Mouse (Mus musculus): Measurements from ENCODE around the gene Inpp5f.
"Not testable (repeated sequence)": the region's sequence is repeated elsewhere in the genome, so short reads cannot be mapped to it uniquely, and the experiment has no call there.

Gene Inpp5f

DNA sequence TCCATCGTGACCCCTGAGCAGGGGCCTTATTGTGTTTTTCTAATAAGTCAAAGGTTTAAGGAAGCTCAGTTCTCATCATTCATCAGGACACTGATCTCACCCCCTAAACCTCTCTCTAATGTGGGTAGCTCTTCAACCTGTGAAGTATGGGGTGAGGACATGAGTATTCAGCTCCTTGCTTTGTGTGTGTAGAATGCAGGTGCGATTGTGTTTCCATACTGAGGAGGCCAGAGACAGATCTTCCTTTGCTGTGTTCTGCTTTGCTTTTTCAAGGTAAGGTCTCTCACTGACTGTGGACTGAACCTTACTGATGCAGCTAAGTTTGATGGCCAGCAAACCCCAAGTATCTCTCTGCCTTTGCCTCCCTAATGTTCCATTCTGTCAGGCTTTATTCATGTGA is 14.9 kb upstream of the Inpp5f start:
- DNase-seq = no peak

DNA sequence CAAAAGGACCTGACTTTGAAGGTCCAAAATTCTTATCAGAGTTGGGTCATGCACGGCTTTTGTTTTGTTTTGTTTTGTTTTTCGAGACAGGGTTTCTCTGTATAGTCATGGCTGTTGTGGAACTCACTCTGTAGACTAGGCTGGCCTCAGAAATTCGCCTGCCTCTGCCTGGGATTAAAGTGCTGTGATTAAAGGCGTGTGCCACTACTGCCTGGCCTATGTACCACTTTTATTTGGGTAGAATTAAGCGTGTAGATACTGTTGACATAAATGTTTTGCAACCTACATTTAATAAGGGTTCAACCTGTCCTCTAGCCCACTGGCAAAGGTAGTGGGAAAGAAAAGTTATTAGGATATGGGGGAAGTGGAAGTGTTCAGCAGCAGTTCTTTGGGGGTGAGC is 12.1 kb upstream of the Inpp5f start:
- DNase-seq = no peak

DNA sequence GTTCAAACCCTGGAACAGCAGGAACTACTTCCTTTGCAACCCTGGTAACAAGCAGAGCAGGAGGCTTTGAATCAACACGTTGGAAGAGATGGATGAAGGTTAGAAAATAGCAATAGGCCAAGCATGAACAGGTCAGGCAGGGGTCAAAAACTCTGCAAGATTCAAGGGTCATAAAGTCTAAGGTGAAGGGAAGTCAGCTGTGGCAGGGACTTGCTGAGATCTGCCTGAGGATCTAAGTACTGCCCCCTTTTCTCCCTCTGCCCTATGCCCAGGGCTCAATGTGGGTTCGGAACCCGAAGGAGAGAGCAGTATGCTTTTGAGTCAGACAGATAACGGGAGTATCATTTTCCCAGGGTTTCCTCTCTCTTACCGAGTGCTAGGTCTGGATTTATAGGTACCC is 9.3 kb upstream of the Inpp5f start:
- no peak for DNase-seq

DNA sequence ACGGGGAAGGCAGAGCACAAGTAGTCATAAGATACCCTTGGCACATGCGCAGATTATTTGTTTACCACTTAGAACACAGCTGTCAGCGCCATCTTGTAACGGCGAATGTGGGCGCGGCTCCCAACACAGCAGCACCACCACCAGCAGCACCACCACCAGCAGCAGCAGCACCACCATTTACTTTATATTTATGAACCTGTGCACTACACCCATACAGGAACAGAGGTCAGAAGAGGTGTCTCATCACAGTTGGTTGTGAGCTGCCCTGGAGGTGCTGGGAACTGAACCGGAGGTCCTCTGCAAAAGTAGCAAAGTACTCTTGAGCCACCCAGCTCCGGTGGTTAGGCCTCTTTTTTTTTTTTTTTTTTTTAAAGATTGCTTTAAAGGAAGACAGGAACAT is 1.2 kb upstream of the Inpp5f start:
- not testable (repeated sequence) for DNase-seq

DNA sequence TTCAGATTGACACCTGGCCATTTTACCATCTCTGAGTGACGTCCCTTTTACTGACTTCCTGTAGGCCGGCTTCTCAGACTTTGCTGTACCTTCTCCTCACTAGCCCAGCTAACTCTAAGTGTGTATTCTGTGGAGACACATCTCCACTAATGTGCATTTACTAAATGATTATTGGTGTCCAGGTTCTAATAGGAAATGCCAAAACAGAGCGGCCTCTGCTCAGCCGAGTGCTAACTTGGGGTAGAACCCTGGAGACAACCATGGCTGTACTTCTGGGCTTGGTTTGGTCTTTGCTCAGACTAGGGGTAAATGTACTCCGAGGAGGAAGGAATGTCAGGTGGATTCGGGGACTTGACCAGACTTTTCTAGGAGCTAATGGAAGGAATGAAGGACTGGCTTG is 638 bp upstream of the Inpp5f start:
- DNase-seq = no peak

DNA sequence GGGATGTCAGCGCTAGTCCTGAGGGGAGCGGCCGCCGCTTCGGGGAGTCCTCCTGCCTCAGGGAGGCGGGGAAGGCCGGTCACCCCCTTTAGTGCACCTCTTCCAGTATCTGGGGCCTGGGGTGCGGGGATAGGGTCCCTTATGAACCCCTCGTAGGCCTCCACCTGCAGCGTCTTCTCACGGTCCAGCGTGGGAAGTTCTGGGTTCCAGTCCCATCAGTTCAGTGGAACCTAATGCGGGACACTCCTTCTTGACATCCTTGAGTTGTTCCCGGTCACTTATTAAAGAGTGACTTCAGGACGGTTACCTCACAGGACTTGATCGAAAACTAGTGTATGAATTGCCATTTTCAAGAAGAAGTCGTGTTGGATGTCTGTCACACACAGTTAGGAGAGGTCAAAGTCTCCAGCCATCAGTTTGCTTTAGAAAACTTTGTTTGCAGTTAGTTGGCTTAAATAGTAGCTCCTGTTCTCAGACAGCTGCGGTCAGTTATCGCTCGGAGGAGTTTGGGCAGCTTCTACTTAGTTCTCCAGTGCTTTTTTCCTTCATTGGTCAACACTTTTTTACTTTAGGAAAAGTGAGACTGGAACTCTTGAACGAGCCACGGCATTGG is 777 bp downstream of the Inpp5f start:
- no peak for DNase-seq

DNA sequence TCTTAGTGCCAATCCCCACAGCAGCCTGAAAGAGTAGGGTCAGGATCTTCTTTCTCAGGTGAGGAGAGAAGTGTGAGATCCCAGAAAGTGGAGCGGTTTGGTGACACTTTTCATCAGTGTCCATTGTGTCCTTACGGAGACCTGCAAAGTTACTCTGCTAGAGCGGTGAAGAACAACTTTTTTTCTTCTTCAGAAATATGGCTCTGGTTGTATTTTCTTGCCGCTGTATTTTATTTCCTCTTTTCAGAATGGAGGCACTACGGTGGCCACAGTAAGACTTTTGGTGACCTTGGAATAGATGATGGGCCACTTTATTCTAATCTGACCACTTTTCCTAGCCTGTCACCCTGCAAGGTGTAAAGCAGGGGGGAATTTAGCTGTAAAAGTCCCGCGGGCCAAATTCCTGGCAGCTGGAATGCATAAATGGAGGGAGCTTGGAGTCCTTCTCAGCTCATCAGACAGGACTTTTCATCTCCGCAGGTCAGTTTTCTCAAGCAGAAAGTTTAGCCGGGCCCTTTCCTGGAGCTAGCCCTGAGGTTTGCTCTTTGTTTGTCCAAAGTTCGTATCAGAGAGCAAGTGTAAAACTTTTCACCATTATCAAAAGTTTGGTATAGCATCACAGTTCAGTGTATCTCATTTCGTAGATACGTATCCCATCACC is 1.5 kb downstream of the Inpp5f start:
- DNase-seq = no peak

DNA sequence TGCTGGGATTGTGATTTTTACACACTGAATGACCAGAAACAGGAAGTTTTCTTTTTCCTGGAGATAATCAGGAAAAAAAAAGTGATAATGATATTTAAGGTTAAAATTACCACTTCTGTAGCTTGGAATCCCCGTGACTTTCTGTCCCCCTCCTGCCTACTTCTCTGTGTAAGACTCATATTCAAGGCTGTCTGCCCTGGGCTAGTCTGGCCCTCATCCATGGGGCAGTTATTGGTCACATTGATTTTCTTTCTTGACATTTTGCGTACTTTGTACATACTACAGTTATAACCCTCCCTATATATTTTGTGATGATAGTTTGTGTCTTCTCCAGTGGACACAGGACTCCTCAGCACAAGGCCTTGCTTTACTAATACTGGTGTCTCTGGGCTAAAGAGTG is 2.5 kb downstream of the Inpp5f start:
- no peak for DNase-seq

DNA sequence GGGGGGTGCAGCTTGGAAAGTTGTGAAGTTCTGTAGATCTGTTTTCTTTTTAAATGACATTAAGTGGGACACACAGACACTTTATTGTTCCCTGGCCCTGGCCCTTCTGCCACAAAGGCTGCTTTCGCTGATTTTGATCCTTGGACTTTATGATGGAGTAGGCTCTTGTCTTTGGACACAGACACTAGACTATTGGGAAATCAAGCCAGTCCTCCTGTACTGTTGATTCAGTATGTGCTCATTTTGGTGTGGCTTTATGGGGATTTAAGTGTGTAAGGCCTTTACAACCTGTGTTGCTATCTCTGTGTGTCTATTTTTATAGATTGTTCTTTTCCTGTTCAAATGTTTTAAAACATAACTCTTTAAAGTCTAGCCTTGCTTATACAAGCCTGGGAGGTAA is 6.5 kb downstream of the Inpp5f start:
- DNase-seq = no peak

DNA sequence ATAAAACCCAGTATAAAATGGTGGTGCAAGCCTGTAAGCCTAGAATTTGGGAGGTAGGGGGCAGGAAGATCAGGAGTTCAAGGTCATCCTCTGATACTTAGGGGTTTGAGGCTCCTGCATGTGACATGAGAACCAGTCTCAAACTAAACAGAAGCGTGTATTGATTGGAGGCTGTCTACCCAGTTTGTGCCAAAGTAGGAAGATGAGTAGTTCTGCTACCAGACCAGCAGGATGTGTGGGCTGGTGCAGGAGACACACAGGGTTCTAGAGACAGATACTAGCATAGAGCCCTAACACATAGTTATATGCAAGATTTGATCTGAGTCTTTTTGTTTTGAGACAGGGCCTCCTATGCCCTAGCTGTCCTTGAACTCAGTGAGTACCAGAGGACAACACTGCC is 9.1 kb downstream of the Inpp5f start:
- DNase-seq = no peak

DNA sequence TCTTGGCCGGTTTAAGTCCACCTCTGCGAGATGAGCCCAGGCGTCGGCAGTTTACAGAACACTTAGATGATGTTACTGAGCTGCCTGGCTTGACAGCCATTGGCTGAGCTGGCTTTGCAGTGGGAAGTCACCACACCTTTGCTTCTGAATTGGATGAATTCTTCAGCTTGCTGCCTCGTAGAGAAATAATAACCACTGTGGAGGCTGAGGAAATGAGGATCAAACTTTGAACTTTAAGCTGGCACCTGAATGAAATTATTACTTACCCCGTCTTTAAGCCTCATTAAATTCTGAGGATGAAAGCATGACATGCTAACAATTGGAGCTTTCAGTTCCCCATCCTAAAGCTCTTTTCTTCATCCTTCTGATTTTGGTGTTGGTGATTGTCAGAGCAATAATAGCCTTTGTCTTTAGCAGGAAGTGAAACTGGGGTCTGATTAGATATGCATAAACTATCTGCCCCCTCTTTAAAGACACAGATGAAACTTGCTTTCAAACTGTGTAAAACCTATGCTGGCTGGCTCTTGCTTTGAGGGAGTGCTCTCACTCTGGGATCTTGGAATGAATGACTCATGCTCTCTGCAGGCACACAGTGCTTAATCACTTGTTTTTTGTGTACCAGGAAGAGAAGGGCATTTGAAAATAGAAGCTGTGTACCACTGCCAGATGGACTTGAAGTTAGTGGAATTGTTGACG is 11.3 kb downstream of the Inpp5f start:
- peak; percentile 47 to 67 for DNase-seq

DNA sequence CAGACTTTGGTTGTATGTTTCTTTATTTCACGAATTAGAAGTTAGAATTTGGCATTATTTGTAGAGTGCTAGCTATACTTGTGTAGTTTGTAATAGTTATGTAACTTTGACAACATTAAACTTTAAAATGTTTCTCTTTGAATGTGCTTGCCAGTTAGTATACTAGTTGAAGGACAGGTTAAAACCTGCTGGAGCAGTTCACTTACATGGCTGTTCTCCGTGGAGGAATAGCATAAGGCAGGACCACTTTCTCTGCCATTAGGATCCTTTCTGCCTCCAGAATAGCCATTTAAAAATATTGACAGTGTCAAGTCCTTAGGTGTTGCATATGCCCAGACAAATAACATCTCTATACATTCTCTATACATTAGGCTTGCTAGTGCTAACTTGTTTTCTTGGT is 11.9 kb downstream of the Inpp5f start:
- no peak for DNase-seq

DNA sequence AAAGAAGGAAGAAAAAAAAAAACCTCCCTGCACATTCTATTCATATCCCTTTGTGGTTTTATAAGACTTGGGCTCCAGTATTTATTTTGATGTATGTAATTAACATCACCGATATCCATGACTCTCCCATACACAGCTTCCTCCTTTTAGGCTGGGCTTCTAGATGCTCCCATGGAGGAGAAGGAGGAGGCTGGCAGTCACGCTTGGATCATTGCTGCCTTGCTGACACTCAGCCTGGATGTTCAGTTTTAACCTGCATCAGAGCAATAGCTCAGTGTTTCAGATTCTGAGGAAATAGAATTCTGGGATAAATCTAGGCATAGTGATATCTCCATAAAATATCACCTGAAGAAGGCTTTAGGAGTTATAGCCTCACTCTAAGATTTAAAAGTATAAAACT is 14.3 kb downstream of the Inpp5f start:
- DNase-seq = no peak

DNA sequence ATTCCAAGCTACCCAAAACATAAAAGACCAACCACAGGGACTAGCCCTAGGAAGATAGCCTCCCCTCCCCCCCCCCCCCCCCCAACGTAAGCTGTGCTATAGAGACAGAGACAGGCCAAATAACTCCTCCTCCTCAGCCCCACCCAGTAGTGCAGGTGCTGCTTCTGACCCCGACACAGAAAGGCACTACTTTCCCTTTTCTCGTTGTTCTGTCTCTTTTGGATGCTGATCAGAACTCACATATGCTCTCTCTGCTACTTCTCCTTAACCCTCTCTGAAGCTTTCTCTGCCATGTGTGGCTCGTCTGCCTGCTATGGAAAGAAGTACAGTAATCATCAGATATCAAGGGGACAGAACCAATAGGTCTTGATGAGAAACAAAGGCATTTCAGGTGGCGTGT is 15.5 kb downstream of the Inpp5f start:
- DNase-seq = no peak

DNA sequence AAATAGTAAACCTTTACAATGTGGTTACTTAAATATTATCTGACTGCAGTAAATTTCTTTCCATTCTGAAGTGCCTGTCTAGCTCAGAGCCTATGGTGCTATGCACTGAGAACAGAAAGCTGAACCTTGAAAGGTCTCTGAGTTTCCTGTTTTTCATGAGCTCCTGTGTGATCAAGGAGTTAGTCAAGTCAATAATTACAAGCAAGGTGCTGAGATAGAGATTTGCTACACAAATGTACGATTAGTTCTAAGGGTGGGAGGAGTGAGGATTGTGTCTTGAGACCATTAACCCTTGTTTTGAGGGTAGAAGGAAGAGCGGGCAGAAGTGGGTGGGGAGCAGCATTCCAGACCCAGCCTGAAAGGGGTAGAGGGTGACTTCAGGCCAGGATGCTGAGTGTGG is 16.1 kb downstream of the Inpp5f start:
- no peak for DNase-seq

DNA sequence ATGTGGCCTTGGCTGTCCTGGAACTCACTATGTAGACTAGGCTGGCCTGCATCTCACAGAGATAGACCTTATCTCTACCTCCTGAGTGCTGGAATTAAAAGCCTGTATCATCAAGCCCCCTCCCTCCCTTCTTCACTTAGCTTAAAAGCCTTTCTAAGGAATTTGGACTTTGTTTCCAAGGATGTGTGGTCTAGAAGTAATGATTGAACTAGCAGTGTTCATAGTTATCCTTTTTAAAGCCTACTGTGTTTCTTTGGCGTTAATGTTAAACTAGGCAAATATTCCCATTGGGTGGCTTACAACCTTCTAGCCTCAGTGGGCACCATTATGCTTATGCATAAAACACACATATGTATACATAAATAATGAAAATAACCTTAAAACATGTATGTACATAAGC is 16.6 kb downstream of the Inpp5f start:
- DNase-seq = no peak

DNA sequence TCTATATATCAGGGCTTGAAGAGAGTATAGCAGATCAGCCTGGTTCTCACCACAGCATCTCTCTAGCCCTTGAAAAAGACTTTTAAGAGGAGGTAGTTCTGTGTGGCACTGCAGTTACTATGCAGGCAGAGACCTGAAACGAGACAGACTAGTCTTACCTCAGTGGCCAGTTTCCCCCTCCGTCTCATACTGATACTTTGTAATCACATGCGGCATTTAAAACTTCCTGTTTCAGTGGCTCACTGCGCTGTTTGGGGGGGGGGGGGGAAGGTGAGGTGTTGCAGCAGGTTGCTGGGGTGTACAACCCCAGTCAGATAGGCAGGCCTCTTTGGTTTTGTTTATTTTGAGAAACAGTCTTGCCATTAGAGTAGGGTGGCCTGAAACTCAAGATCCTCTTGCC is 22.0 kb downstream of the Inpp5f start:
- DNase-seq = no peak

DNA sequence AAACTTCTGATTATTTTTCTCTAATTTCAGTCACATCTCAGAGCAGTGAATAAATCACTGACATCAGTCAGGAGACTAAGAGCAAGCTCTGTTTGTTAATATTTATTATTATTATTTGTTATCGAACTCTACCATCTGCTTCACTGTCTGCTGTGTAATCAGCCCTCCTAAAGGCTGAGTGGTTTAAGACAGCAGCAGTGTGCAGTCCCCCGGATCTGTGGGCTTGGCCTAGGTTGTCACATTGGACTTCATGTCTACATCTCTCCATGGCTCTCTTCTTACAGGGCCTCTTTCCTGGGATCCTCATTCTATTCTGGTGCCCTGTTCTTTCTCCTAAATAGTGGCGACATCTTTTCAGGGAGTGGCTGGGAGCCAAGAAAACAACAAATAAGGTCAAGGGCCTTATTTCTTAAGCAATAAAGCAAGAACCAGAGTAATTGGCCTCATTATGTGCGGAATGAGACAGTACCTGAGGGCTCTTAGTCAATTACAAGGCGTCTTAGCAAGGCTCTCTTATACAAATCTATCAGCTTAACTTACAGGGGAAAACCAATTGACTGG is 28.9 kb downstream of the Inpp5f start:
- DNase-seq = no peak

DNA sequence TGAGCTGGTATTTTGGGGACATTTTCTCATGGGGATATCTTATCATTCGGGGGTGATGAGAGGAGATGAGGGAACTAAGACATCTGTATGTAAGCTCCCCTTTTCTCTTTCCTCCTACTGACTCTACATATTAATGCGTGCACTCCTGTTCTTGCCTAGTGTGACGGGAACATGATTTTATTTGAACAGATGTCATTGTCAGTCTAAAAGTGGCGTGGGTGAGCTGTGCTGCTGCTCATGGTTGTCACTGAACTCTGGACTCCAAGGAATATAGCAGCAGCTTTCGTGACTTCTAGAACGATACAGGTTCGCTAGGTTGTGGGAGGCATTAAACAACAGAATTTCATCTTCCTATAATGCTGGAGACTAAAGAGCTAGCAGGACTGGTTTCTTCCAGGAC is 30.4 kb downstream of the Inpp5f start:
- no peak for DNase-seq

DNA sequence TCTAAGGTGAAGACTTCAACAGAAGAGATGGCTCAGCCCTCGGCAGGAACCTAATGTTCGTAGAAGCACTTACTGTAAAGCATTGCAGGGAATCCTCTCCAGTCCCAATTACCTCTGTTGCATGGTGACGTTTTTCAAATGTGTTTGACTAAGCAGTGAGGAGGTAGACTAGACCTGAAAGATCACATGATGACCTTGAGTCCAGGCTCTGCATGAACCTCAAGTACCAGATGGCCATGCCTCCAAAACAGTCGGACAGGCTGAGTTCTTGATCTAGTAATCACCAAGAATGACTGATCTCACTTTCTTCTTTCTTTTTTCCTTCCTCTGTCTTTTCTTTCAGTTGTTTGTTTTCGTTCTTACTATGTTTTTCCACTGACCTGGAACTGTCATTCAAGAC is 31.3 kb downstream of the Inpp5f start:
- peak; percentile 58 to 64 for DNase-seq

DNA sequence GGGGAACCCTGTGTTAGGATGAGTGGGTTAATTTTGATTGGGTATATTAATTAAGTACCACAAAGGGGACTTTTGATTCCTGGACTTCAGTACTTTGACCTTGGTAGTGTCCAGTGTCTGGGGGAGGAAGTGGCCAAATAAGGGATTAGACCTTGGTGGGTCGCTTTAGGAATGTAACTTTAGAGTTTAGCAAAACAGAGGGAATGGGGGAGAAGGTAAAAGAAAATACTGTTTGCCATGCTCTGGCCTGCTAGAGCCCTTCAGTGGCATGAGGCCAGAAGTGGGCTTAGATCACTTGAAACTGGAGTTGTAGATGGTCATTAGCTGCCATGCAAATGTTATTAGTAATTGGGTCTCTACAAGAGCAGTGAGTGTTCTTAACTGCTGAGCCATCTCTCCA is 45.8 kb downstream of the Inpp5f start:
- no peak for DNase-seq

DNA sequence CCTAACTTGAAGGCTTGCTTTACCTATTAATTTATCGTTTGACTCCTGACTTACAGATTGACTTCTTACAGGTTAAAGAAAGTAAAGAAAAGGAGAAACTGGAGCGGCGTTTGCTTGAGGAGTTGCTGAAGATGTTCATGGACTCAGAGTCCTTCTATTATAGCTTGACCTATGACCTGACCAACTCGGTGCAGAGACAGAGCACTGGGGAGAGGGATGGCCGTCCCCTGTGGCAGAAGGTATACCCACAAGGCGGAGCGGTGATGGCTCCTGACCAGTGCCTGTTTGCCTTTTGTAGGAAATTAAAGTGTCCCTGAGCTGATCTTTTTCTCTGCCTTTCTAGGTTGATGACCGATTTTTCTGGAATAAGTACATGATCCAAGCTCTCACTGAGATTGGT is 52.8 kb downstream of the Inpp5f start:
- DNase-seq = no peak

DNA sequence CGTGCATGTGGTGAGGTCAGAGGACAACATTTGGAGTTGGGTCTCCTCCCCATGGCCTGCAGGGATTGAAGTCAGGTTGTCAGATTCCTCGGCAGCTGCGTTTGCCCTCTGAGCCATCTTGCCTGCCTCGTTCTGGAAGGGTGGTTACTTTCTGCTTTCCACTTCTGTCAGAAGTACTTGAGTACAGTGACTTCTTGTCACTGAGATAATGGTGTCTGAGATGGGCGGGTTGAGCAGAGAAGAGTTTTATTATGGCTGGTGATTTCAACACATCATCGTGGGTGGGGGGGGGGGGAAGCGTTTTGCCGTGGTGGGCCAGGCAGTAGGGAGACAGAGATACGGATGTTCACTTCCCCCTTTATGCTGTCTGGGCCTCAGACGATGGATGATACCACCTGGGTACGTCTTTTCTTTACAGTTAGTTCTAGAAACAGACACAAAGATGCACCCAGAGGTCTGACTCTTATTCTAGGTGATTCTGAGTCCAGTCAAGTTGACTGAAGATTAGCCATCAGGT is 53.8 kb downstream of the Inpp5f start:
- no peak for DNase-seq

DNA sequence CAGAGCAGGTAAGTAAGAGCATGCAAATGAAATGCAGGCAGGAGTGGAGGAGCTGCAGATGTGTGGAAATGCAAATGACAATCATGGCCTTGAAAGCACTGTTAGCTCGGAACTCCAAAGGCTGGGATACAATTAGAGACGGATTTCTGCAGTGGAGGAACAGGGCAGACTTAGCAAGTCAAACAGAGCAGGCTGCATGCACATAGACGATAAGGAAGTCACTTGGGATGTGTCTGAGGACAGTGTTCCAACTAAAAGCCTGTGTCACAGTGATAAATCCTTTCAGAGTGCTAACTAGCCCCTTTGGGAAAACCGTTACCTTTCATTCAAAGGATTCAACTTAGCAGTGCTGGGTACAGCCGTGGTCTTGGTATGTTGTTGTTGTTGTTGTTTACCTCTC is 56.7 kb downstream of the Inpp5f start:
- DNase-seq = no peak
